8 mouse cellular contexts compared by ENCODE assay signal in genomic region chr8:128686429-128686990, GRCm38 (mm10). TPM values are rescaled to one million over a fixed set of nuclear protein-coding genes. Genes with fewer than 3 reads are reported as not detected.
A peak's percentile ranks its signal among the peaks of the same experiment; 100 is the strongest.
DNase-seq lines count a peak whose midpoint lies in the region; ATAC-seq and TF ChIP-seq lines count a peak whose summit lies in the region.

No protein-coding gene starts in this region.

- H3K36me3 ChIP-seq in heart, adult 2 months (ENCODE audit: control insufficient read depth, insufficient read depth, low read length), result peaks cover 23% of the 10 kb centered on the region
- peaks cover 9% of the 10 kb centered on the region for H3K36me3 ChIP-seq in C2C12 (ENCODE audit: control insufficient read depth, insufficient read depth)
- no peaks in the 10 kb centered on the region for H3K36me3 ChIP-seq in forebrain, embryonic 14.5 days (ENCODE audit: control insufficient read depth, insufficient read depth, low read length)
- no peaks in the 10 kb centered on the region for H3K36me3 ChIP-seq in liver, embryonic 16.5 days (ENCODE audit: control insufficient read depth, insufficient read depth)

- no peaks in the 10 kb centered on the region for H3K27me3 ChIP-seq in heart, adult 2 months (ENCODE audit: control insufficient read depth, insufficient read depth, low read length)
- H3K27me3 ChIP-seq in C2C12 (ENCODE audit: control insufficient read depth, insufficient read depth, insufficient read length), result no peaks in the 10 kb centered on the region
- no peaks in the 10 kb centered on the region for H3K27me3 ChIP-seq in forebrain, embryonic 14.5 days (replicated peaks; ENCODE audit: control insufficient read depth, insufficient read depth, low read length)
- H3K27me3 ChIP-seq in liver, embryonic 16.5 days (ENCODE audit: control insufficient read depth, insufficient read depth, low read depth, low read length), result no peaks in the 10 kb centered on the region

- no peaks in the 10 kb centered on the region for H3K9me3 ChIP-seq in forebrain, embryonic 14.5 days (replicated peaks; ENCODE audit: control insufficient read depth, low read length)
- H3K9me3 ChIP-seq in liver, embryonic 16.5 days (replicated peaks; ENCODE audit: control insufficient read depth, low read length), result no peaks in the 10 kb centered on the region

- H3K4me2 ChIP-seq in forebrain, embryonic 14.5 days (ENCODE audit: low read length), result peak overlapping the region; percentile 81
- peak overlapping the region; percentile 96 for H3K4me2 ChIP-seq in liver, embryonic 16.5 days (ENCODE audit: low read depth, low read length)

- H3K4me1 ChIP-seq in heart, adult 2 months (ENCODE audit: control insufficient read depth, insufficient read depth, low read length), result peaks cover 11% of the 10 kb centered on the region
- H3K4me1 ChIP-seq in forebrain, embryonic 14.5 days (ENCODE audit: control insufficient read depth, insufficient read depth, low read length), result peaks cover 19% of the 10 kb centered on the region
- H3K4me1 ChIP-seq in liver, embryonic 16.5 days (ENCODE audit: control insufficient read depth, low read depth, low read length), result peaks cover 25% of the 10 kb centered on the region

- TF ChIP-seq EP300 in heart, adult 2 months (IDR thresholded peaks at IDR 0.05; ENCODE audit: insufficient read depth, low read depth, low read length), result no peak

- H3ac ChIP-seq in C2C12 (ENCODE audit: control insufficient read depth, insufficient read length, low read depth), result peak overlapping the region; percentile 99

- no peak for DNase-seq in heart, adult 2 months
- no peak for DNase-seq in heart, adult 11 months
- no peak for DNase-seq in forebrain, embryonic 14.5 days (ENCODE audit: low spot score)
- no peak for DNase-seq in MN1 (ENCODE audit: low spot score)
- DNase-seq in spleen, adult 12 weeks (ENCODE audit: low spot score), result no peak
- no peak for DNase-seq in left cerebral cortex, adult 11 months (ENCODE audit: low spot score)

- WGBS in heart, adult 2 months, result 1% methylated on average over 2 of the region's 2 CpGs
- 0% methylated on average over 2 of the region's 2 CpGs for WGBS in forebrain, embryonic 14.5 days
- 0% methylated on average over 2 of the region's 2 CpGs for WGBS in liver, embryonic 16.5 days (ENCODE audit: insufficient replicate concordance)

- H3K27ac ChIP-seq in heart, adult 2 months, result peak overlapping the region; percentile 92
- no peak overlapping the region for H3K27ac ChIP-seq in forebrain, embryonic 14.5 days (ENCODE audit: low read depth, low read length)
- H3K27ac ChIP-seq in liver, embryonic 16.5 days (ENCODE audit: low read length), result peak overlapping the region; percentile 97

- peak overlapping the region; percentile 74 for H3K4me3 ChIP-seq in heart, adult 2 months
- H3K4me3 ChIP-seq in C2C12 (ENCODE audit: insufficient read depth, poor library complexity, severe bottlenecking), result peak overlapping the region; percentile 82
- peak overlapping the region; percentile 85 for H3K4me3 ChIP-seq in forebrain, embryonic 14.5 days (ENCODE audit: low read depth, low read length)
- H3K4me3 ChIP-seq in liver, embryonic 16.5 days (ENCODE audit: low read depth, low read length), result peak overlapping the region; percentile 94

- peaks cover 6% of the 10 kb centered on the region; the same call in 1 of the 2 replicates for H3K79me2 ChIP-seq in heart, adult 2 months (replicated peaks; ENCODE audit: control insufficient read depth, insufficient read depth, low read length)
- peaks cover 59% of the 10 kb centered on the region for H3K79me2 ChIP-seq in C2C12 (ENCODE audit: control insufficient read depth, insufficient read depth)

- H3K9ac ChIP-seq in heart, adult 2 months (ENCODE audit: low read depth, low read length), result peak overlapping the region; percentile 99
- peak overlapping the region; percentile 98 for H3K9ac ChIP-seq in forebrain, embryonic 14.5 days (ENCODE audit: low read length)
- peak overlapping the region; percentile 98 for H3K9ac ChIP-seq in liver, embryonic 16.5 days (ENCODE audit: low read depth, low read length)

- peaks cover 57% of the 10 kb centered on the region for H3K79me3 ChIP-seq in C2C12 (ENCODE audit: low read depth)

- TF ChIP-seq POLR2A in heart, adult 2 months (IDR thresholded peaks at IDR 0.05; ENCODE audit: insufficient read depth, low read depth, low read length), result no peak

- ATAC-seq in forebrain, embryonic 14.5 days, result no peak
- no peak for ATAC-seq in liver, embryonic 16.5 days (ENCODE audit: low read depth)

- TF ChIP-seq CTCF in heart, adult 2 months (IDR thresholded peaks at IDR 0.05), result no peak
- no peak for TF ChIP-seq CTCF in C2C12 (IDR thresholded peaks at IDR 0.05; ENCODE audit: control insufficient read depth, insufficient read depth, insufficient read length)

- intact Hi-C loops in heart, adult 2 months (cut with DNase I), result loop anchor here (2.0 to 10.0 kb wide), 3 partner anchors 22 to 332 kb away; partner anchors contain the start of gene Nrp1

TF ChIP-seq in C2C12, 6 proteins besides CTCF, POLR2A, EP300 and RAD21:
- TF ChIP-seq CEBPB (IDR thresholded peaks at IDR 0.05; ENCODE audit: low read depth) (no peak), MAX (IDR thresholded peaks at IDR 0.05) (no peak), FOSL1 (IDR thresholded peaks at IDR 0.05; ENCODE audit: insufficient read depth, low read length, poor library complexity, severe bottlenecking) (no peak), MYOD1 (IDR thresholded peaks at IDR 0.05; ENCODE audit: control insufficient read depth, insufficient read length, low read depth) (no peak), USF1 (IDR thresholded peaks at IDR 0.05; ENCODE audit: low read depth) (no peak), MYOG (IDR thresholded peaks at IDR 0.05; ENCODE audit: control insufficient read depth, extremely low read depth, insufficient read length) (no peak)
TF ChIP-seq in C2C12: peak in this region for 0.

RNA-seq across cellular contexts. Expression of gene Itgb1, which starts 1.1 kb away (rescaled TPM):
- total RNA-seq in heart, adult 2 months (2021), result 100 to 1,000 TPM; 338 to 365 TPM
- polyA plus RNA-seq in heart, adult 2 months (2012; rRNA removed), result 80.5 and 178 TPM in 2 replicates
- 184 TPM for polyA plus RNA-seq in C2C12 (2012; fragmentation: generic; extraction: Trizol)
- polyA plus RNA-seq in forebrain, embryonic 14.5 days (2014; fragmentation: Nextera tagmentation; extraction: Ambion mirVana), result 95.1 and 105 TPM in 2 replicates
- 66.5 and 71.7 TPM in 2 replicates for polyA plus RNA-seq in liver, embryonic 16.5 days (2015; fragmentation: Nextera tagmentation; extraction: Ambion mirVana)
